Mouse (Mus musculus) liver, postnatal 0 days (tissue): ENCODE data around the gene Nags. TPM values are rescaled to one million over a fixed set of nuclear protein-coding genes. Genes with fewer than 3 reads are reported as not detected.

Experiments
- ATAC-seq: fragments of 200-750 bp; cut with Nextera tagmentation; 2 replicates; pipeline ENCODE4 v1.8.0; 2017; ENCODE audit warnings: mild to moderate bottlenecking, moderate library complexity
- DNase-seq: peaks from one replicate; pipeline ENCODE4 v3.0.0-alpha.2; 2016
- H3K27ac ChIP-seq: fragments of 300-500 bp; sonication (generic); 2 replicates; pipeline ENCODE4 v1.5.1; 2014; ENCODE audit warnings: antibody characterized with exemption, moderate library complexity, mild to moderate bottlenecking, low read depth
- H3K27me3 ChIP-seq: fragments of 300-500 bp; sonication (generic); 2 replicates; pipeline ENCODE4 v1.6.1; 2014; ENCODE audit warnings: low read length, control low read depth, mixed read lengths; ENCODE audit not compliant: insufficient read depth
- H3K36me3 ChIP-seq: fragments of 300-500 bp; sonication (generic); replicated peaks from 2 replicates; pipeline ENCODE4 v1.6.1; 2014; ENCODE audit warnings: mild to moderate bottlenecking, control low read depth, low read length, moderate library complexity, mixed read lengths; ENCODE audit not compliant: insufficient read depth
- H3K4me1 ChIP-seq: fragments of 300-500 bp; sonication (generic); 2 replicates; pipeline ENCODE4 v1.6.1; 2014; ENCODE audit warnings: antibody characterized with exemption, mild to moderate bottlenecking, control low read depth; ENCODE audit not compliant: insufficient read depth
- H3K4me2 ChIP-seq: fragments of 300-500 bp; sonication (generic); 2 replicates; pipeline ENCODE4 v1.6.1; 2014; ENCODE audit warnings: low read depth, mild to moderate bottlenecking, low read length, moderate library complexity, mixed read lengths
- H3K4me3 ChIP-seq: fragments of 300-500 bp; sonication (generic); 2 replicates; pipeline ENCODE4 v1.5.1; 2014; ENCODE audit warnings: low read depth, low read length
- H3K9ac ChIP-seq: fragments of 300-500 bp; sonication (generic); replicated peaks from 2 replicates; pipeline ENCODE4 v1.6.1; 2014; ENCODE audit warnings: mild to moderate bottlenecking, moderate library complexity
- H3K9me3 ChIP-seq: fragments of 300-500 bp; sonication (generic); 2 replicates; pipeline ENCODE4 v1.6.1; 2016; ENCODE audit warnings: mild to moderate bottlenecking, control low read depth, low read length, mixed read lengths
- CTCF ChIP-seq: sonication (generic); IDR thresholded peaks from 2 replicates; pipeline ENCODE4 v1.5.1; 2016; ENCODE audit warnings: antibody characterized with exemption, low read depth
- EP300 ChIP-seq: IDR thresholded peaks from 2 replicates; pipeline ENCODE4 v1.6.1; 2016; ENCODE audit warnings: antibody characterized with exemption, low read depth, mild to moderate bottlenecking
- WGBS: fragments of 180-500 bp; shearing (Covaris S2); extraction: QIAGEN DNeasy Blood & Tissue Kit; methylation state at CpG from one replicate; pipeline ENCODE4 v1.1.7; 2014; ENCODE audit not compliant: insufficient replicate concordance; 5-methylcytosine and 5-hydroxymethylcytosine counted together
- polyA plus RNA-seq: library from polyadenylated mRNA; unstranded; fragments of >200 nt; fragmentation: Nextera tagmentation; extraction: Ambion mirVana; gene quantifications from 2 replicates; pipeline ENCODE4 v1.2.1, GENCODE M21; 2015

The Nags gene
- polyA plus RNA-seq, 1 experiment from 2014 or later = 18.5 TPM

DNA sequence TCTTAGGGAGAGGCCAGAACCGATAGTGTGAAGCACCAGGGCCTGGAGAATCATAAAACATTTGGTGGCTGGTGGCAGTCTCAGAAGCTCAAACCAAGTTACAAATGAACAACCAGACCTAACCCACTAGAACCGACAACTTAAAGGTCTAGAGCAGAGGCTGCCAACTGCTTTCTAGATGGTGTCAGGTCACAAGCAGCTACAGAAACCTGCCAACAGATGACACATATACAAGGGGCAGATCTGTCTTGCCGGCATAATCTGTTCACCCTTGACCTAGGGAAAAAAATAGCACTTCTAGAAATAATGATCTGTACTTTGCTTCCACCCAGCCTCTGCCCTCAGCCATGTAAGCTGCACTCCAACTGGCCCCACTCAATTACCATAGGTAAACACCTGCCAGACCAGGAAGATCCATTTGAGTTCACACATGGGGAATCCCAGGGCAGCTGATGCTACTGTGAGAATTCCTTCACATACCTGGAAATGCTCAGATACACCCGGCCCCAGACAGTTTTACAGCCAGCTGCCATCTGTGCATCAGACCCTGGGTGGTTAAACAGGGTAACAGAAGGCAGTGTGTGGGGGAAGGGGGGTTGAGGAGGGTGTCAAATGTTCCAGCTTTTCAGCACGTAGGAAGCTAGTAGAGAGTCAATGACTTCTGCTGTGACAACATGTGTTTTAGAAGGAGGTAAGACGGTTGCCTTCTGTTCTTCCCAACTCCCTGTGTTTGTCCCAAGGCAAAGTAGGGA lies 20.8 kb downstream of the Nags start:
- TF ChIP-seq CTCF (no peak), EP300 (peak; percentile 41; the same call in 1 of the 2 replicates)
- no peaks in the 10 kb centered on the region for H3K9me3 ChIP-seq
- no peak overlapping the region for H3K4me2 ChIP-seq
- peaks cover 8% of the 10 kb centered on the region for H3K4me1 ChIP-seq
- H3K36me3 ChIP-seq = peaks cover 40% of the 10 kb centered on the region
- no peaks in the 10 kb centered on the region for H3K27me3 ChIP-seq
- WGBS = 60% methylated on average over 6 of the region's 6 CpGs
- H3K9ac ChIP-seq = no peak overlapping the region
- peak overlapping the region; percentile 64 for H3K27ac ChIP-seq
- ATAC-seq (peak; percentile 83), DNase-seq (no peak)
- no peak overlapping the region for H3K4me3 ChIP-seq

DNA sequence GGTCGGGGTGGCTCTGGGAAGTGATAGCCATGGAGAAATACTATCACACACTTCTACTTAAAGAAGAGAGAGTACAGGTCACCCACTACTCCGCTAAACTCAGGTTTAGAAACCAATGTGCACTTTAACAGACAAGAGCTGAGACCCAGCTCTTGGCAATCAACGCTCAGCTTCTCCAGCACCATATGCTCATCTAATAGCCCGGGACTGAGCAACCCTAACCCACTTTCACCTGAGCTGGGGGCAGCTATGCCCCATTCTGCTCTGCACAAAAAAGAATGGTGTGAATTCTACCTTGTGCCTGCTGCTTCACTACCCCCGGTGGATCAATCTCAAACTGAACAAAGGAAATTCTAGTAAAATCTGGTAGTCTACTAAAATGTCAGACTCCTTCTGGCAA lies 22.2 kb downstream of the Nags start:
- H3K27ac ChIP-seq = peak overlapping the region; percentile 31; the same call in 1 of the 2 replicates
- DNase-seq (no peak), ATAC-seq (no peak)
- H3K9ac ChIP-seq = no peak overlapping the region
- WGBS = 87% methylated on average over 5 of the region's 5 CpGs
- H3K4me3 ChIP-seq = no peak overlapping the region
- no peak for TF ChIP-seq CTCF
- TF ChIP-seq EP300 = no peak
- H3K27me3 ChIP-seq = no peaks in the 10 kb centered on the region
- no peaks in the 10 kb centered on the region for H3K9me3 ChIP-seq
- peaks cover 8% of the 10 kb centered on the region for H3K4me1 ChIP-seq
- H3K36me3 ChIP-seq = peaks cover 34% of the 10 kb centered on the region
- H3K4me2 ChIP-seq = no peak overlapping the region

DNA sequence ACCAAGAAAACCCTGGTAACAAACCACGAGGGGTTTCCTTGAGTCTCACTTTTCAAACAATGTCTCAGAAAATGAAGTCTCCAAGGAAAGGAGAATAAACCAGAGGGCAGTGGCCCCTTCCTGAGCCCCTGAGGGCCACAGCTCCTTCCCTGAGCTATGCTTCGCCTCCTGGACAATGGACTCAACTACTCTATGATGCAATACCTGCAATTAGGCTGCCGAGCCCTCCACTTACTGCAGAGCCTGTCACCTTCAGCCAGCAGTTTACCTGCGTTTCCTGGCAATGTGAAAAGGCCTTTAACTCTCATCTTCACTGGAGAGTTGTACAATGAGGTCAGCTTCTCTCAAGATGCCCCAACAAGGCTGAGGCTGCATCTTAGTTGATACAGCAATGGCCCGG lies 23.4 kb downstream of the Nags start:
- Histone ChIP-seq H3K4me3 (no peak overlapping the region), H3K9ac (no peak overlapping the region), H3K4me1 (peaks cover 8% of the 10 kb centered on the region), H3K27ac (peak overlapping the region; percentile 31), H3K27me3 (no peaks in the 10 kb centered on the region), H3K36me3 (peaks cover 25% of the 10 kb centered on the region), H3K4me2 (no peak overlapping the region), H3K9me3 (no peaks in the 10 kb centered on the region)
- no peak for TF ChIP-seq CTCF
- TF ChIP-seq EP300 = no peak
- peak; percentile 52; the same call in 1 of the 2 replicates for ATAC-seq
- DNase-seq = no peak
- WGBS = 62% methylated on average over 5 of the region's 5 CpGs

DNA sequence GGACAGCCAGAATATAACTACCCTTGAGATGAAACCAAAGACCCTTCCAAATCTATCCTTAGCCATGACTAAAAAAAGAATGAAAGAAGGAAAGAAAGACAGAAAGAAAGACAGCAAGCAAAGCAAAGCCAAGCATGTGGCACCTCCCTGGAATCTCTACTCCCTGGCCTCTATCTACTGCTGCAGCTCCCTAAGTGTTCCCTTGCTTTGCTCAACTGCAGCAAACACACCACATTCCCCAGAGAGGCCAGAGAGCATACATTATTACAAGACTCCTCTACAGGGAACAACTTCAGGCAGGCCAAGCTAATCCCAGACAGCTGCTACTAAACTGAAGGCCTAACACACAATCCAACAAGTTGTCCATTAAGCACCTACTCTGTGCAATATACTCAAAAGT lies 34.5 kb downstream of the Nags start:
- ATAC-seq (no peak), DNase-seq (no peak)
- Histone ChIP-seq H3K36me3 (peaks cover 47% of the 10 kb centered on the region), H3K27ac (no peak overlapping the region), H3K9me3 (no peaks in the 10 kb centered on the region), H3K4me3 (no peak overlapping the region), H3K4me2 (no peak overlapping the region), H3K4me1 (peaks cover 9% of the 10 kb centered on the region), H3K9ac (no peak overlapping the region), H3K27me3 (no peaks in the 10 kb centered on the region)
- no peak for TF ChIP-seq EP300
- no peak for TF ChIP-seq CTCF

DNA sequence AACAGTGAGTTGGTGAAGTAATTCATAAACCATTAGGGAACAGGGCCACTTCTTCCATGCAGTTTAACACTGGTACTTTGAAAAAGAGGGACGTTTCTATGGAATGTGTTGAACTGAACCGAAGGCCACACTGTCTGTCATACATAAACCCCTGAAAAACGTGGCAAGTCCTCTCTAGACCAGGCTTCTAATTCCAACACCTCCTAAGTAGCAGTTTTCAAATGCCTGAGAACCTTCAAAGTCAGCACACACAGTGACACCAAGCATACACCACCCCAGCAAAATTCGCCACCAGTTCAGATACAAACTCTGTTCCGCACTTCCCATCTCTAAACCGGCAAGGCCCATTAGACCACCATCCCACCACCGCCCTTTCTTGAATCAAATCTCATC lies 38.9 kb downstream of the Nags start:
- peaks cover 20% of the 10 kb centered on the region for H3K36me3 ChIP-seq
- peak overlapping the region; percentile 97 for H3K4me2 ChIP-seq
- ATAC-seq (no peak), DNase-seq (no peak)
- peak overlapping the region; percentile 96 for H3K9ac ChIP-seq
- H3K27ac ChIP-seq = peak overlapping the region; percentile 96
- H3K27me3 ChIP-seq = no peaks in the 10 kb centered on the region
- H3K4me3 ChIP-seq = peak overlapping the region; percentile 97
- 4% methylated on average over 7 of the region's 7 CpGs for WGBS
- no peaks in the 10 kb centered on the region for H3K9me3 ChIP-seq
- H3K4me1 ChIP-seq = peaks cover 15% of the 10 kb centered on the region
- TF ChIP-seq EP300 (no peak), CTCF (no peak)

DNA sequence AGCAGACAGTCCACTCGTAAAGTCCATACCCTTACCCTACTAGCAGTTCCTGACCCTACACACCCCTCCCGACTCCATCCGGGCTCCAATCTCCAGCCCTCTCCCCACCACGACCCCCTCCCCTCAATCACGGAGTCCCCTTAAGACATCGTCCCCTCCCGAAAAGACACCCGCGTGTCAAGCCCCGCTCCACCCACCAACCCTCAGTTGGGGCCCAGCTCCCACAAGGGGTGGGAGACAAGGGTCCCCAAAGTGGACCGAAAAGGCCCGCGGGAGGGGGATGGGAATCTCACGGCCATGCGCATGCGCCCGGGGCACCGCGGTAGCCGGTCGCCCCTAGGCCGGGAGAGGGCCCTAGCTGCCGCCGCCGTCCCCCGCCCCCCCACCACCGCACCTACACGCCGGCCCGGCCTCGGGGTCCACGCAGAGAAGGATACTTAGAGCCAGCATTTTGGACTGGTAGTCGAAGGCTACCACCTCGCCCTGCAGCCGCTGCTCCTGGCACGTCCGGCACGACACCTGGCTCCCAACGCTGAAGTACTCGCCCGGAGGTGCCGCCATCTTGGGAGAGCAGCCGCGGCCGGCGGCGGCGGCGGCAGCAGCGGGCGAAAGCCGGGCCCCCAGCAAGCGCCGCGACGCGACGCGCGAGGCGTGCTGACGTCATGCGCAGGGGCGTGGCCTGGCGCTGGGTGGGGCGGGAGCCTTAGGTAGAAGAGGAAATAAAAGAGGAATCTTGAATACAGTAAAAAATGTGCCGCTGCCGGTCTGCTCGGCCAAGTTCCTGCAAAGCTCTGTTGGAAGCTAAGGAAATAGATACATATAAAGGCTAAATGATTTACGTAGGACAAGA lies 39.6 kb downstream of the Nags start, which contains the start of gene Lsm12:
Lsm12 (minus strand) TSS at position 651 of the 850 bp plus-strand sequence.
- H3K36me3 ChIP-seq = peaks cover 14% of the 10 kb centered on the region
- under 1% methylated on average over 62 of the region's 70 CpGs for WGBS
- peak; percentile 87 for ATAC-seq
- H3K9ac ChIP-seq = peak within 1 kb of the TSS; percentile 96
- TF ChIP-seq CTCF (no peak), EP300 (no peak)
- DNase-seq = peak; percentile 98
- H3K4me3 ChIP-seq = peak within 1 kb of the TSS; percentile 97
- H3K9me3 ChIP-seq = no peaks in the 10 kb centered on the region
- H3K4me1 ChIP-seq = peaks cover 15% of the 10 kb centered on the region
- H3K4me2 ChIP-seq = peak within 1 kb of the TSS; percentile 97
- H3K27me3 ChIP-seq = no peaks in the 10 kb centered on the region
- H3K27ac ChIP-seq = peak within 1 kb of the TSS; percentile 96
